Mouse (Mus musculus) megakaryocyte progenitor cell, adult 5-6 weeks (primary cell): ENCODE measurements around the gene Cyb5r4. TPM values are rescaled to one million over a fixed set of nuclear protein-coding genes. Genes with fewer than 3 reads are reported as not detected.
"Not testable (repeated sequence)": the region's sequence is repeated elsewhere in the genome, so short reads cannot be mapped to it uniquely, and the experiment has no call there.

Source experiments
- ATAC-seq: replicated peaks from 2 replicates; pipeline ENCODE4 v1.8.0; 2016; ENCODE audit warnings: mild to moderate bottlenecking, moderate TSS enrichment, inconsistent platforms; ENCODE audit not compliant: poor library complexity
- total RNA-seq, 2 experiments: library from RNA; stranded (forward) in 1 of 2; stranded (reverse) in 1 of 2; fragments of 157-497, 149-512 nt in 1 of 2; fragments of 200-1000 nt in 1 of 2; gene quantifications; 2 replicates each; pipeline versions ENCODE4 v1.2.3 to v1.2.4; 2015 to 2017

Cyb5r4 gene
- total RNA-seq, 2 experiments from 2014 or later = 124 to 136 TPM

DNA sequence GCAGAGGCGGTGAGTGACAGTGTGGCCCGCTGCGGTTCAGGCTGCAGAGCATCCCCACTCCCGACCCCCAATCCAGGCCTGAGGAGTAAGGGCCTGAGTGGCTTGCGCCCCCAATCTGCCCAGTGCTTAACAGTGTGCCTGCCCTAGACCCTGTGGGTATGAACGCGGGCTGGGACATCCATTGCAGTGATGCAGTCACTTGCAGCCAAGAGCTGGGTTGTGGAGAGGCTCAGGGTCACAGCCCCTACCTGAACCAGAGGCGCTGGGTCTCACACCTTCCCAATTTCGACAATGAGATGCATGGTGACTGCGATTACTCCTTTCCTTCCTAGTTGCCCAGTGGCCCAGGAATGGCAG is 5.9 kb upstream of the Cyb5r4 start:
- ATAC-seq = no peak

- peak; percentile 43 for ATAC-seq
Observed at GRCm38 (mm10) chr9:87025764-87026163, 4.0 kb downstream of the Cyb5r4 start.

DNA sequence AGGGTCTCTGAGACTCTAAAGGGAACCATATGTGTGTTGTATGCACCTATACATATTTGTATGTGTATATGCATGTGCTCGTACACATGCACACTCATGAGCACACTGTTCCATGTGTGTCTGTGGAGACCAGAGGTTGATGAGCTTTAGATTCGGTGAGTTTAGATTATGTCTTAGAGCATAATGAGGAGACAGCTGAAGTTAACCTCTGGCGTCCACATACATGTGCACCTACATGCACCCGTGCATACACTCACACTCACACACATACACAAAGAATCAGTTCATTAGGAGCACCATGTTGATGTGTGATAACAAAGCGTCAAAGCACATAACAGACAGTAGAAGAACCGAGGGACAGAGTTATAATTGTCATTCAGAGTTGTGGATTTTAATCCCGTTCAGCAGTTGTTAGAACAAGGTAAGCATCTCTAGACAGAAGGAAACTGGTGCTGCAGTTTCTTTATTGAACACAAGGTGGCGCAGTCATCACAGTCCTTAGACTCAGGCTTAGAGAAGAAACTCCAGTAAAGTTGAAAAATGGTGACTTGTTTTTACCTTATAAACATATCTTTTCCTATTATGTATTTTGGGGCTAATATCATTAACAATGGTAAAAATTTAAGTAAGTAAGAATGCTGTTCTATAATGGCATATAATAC is 5.7 kb downstream of the Cyb5r4 start:
- ATAC-seq = peak; percentile 73

DNA sequence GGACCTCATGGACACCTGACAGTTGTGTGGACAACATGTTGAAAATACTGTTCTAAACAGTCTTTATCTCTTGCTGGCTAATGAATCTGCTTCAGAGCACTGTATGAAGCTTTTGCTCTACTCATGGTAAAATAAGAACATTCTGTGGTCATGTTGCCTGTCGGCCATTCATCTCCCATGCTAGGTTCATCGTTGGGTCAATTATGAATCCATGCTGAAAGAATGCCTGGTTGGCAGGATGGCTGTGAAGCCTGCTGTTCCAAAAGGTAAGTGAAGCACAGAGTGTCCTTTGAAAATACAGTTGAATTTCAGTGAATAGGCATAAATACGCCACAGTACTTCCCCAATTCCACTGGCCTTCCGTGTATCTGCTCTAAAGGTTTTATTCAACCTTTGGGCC is 10.4 kb downstream of the Cyb5r4 start:
- ATAC-seq = no peak

DNA sequence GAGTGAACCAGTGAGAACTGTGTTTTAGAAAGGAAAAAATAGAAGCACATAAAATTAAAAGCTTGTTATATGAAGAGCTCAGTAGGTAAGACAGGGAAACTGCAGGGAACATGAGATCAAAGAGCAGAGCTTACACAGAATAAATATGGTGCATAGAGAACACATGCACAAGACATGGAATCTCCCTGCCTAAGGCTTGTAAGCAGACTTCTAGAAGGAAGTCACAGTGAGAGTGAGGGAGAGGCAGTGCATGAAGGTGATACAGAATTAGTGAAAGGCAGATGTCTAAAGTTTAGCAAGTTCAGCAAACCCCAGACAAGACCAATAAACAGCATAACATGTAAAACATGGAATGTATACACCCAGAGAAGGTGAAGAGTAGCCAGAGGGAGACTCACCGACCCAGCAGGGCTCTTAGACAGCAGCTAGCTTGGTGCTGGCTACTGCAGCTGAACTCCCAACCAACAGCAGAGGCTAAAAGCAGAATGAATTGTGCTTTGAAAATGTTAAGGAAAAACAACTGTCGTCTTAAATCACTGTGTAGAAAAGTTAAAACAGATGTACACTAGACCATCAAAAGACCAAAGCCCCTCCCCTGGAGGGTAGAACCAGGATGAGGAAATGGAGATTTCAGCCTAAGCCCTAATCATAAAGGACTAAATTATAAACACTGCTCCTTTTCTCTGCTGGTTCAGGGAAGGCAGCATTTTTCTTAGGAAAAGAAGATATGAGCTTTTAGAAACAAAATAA is 13.2 kb downstream of the Cyb5r4 start:
- no peak for ATAC-seq

DNA sequence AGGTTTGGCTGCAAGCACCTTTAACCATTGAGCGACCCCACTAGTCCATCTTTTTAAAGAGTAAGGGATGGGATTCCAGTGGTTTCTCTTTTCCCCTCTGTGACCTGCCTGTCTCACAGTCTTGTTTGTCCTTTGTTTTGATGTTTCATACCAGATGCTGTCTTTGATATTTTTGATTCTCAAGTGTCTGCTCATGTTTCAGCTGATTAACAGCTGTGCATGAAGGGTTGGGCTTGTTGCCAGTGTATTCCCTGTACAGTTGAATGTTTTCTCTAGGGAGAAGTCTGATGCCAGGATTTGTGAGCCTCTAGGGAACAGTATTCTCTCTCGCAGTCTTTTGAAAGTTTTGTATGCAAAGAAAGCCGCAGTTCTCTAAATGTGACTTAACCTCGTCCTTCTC is 27.6 kb downstream of the Cyb5r4 start:
- no peak for ATAC-seq

- no peak for ATAC-seq
Observed at GRCm38 (mm10) chr9:87055547-87056235, 33.9 kb downstream of the Cyb5r4 start.

DNA sequence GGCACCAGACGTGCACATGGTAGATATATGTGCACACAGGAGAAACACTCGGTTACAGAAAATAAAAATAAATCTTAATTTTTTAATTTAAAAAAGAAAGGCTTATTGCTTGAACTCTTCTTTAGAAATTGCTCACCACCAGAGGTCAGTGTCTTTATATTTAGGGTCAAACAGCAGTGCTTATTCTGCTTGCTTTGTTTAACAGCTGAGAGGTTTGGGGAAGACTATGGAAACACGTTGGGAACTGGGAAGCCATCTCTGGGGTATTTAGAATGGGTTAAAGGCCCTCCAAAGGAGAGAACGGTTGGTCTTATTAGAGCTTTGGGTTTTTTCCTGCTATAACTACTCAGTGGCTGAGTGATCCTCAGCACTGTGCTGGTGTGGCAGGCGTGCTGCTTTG is 40.5 kb downstream of the Cyb5r4 start:
- ATAC-seq = no peak

DNA sequence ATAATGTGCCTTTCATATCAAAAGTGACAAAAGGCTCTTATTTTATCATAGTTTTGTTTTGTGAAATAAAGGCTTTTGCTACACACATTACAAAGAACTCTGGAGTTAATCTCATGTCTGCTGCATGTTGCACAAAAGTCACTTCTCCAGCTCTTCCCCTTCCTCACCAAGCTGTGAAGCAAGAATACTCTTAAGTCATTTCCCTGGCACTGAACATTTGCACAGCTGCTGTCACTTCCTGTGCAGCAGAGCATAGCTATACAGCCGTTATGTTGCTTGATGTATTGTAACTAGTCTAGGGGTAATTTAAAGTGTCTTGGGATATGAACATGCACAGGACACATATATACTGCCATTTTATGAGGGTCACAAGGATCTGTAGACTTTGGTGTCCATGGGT is 46.3 kb downstream of the Cyb5r4 start:
- peak; percentile 89 for ATAC-seq

GRCm38 (mm10) chr9:87071566-87071965 is 49.8 kb downstream of the Cyb5r4 start:
- ATAC-seq = not testable (repeated sequence)

- ATAC-seq = no peak
Observed at GRCm38 (mm10) chr9:87077919-87078318, 56.1 kb downstream of the Cyb5r4 start.

GRCm38 (mm10) chr9:87079511-87079910 is 57.7 kb downstream of the Cyb5r4 start:
- ATAC-seq = no peak

- no peak for ATAC-seq
Observed at GRCm38 (mm10) chr9:87086991-87087390, 65.2 kb downstream of the Cyb5r4 start.

DNA sequence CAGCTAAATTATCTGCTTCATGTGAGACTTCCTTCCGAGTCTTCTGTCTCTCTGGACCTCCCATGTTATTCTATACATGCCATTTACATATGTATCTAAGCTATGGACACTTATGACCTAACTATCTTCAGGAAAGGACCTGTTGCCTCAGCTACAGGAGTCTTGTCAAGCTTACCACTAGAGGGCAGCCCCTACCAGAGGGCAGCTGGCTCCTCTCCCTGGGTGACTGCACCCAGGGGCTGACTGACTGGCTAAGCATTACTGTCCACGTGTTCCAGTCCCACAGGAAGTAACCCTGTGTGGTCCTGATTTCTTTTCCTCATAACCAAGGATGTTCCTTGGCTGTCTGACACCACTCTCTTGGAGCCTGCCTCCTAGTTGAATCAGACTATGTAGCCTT is 76.2 kb downstream of the Cyb5r4 start:
- peak; percentile 69 for ATAC-seq

GRCm38 (mm10) chr9:87115019-87115418 is 93.2 kb downstream of the Cyb5r4 start:
- ATAC-seq = no peak

- no peak for ATAC-seq
Observed at GRCm38 (mm10) chr9:87115456-87115931, 93.7 kb downstream of the Cyb5r4 start.

- ATAC-seq = no peak
Observed at GRCm38 (mm10) chr9:87115978-87116377, 94.2 kb downstream of the Cyb5r4 start.

DNA sequence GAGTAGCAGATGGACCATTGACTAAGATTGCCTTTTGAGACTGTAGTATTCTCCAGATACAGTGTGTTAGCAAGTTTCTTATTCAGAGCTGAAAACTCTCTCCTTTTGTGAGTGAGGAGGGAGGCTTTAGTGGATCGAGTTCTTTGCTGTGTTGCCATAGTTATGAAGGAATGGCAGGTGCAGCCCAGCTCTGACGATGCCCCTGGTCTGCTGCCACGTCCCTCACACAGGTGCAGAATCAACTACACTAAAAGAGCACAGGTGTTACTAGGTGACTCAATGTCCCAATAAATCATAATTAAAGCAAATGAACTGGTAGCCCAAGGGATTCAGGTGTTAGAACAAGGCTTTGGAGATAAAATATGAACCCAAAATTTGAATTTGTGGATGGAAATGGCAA is 97.2 kb downstream of the Cyb5r4 start:
- no peak for ATAC-seq

DNA sequence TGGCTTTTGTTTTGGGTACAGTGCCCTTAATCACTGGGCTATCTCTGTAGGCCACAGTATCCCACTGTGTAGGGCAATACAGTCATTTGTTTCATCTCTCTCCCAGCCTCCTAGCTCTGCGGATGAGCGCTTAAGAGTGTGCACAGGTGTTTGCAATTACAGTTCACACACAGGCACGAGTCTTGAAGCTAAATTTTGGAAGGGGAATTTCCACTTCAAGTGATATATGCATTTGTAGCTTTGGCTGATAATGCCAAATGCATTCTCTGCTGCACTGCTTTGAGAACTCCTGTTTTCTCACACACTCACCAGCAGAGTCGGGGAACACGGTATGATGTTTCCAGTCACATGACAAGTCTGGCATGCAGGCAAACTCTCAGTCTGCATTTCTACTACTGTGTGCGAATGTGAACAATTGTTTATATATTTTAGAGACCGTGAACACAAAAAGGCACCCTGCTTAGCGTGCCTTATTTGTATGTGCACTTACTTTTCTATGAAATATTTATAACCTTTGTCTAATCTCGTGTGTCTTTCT is 100.2 kb downstream of the Cyb5r4 start:
- ATAC-seq = no peak

- 0 out of 2 replicates have a peak, but pooled peaks have one; percentile 31 for ATAC-seq
Observed at GRCm38 (mm10) chr9:87127046-87127445, 105.2 kb downstream of the Cyb5r4 start.
